Mouse (Mus musculus): Measurements from ENCODE around the gene Map3k1. TPM values are rescaled to one million over a fixed set of nuclear protein-coding genes. Genes with fewer than 3 reads are reported as not detected.
A peak's percentile ranks its signal among the peaks of the same experiment; 100 is the strongest.

The Map3k1 gene
- polyA plus RNA-seq, 1 experiment from 2014 or later, result 17.9 TPM

GRCm38 (mm10) chr13:111818216-111818903 lies 9.6 kb upstream of the Map3k1 start:
- no peak overlapping the region for H3K9ac ChIP-seq (replicated peaks; ENCODE audit: low read length)
- no peaks in the 10 kb centered on the region for H3K9me3 ChIP-seq (replicated peaks; ENCODE audit: control insufficient read depth, low read length)
- H3K27ac ChIP-seq (replicated peaks; ENCODE audit: low read depth, low read length), result no peak overlapping the region
- no peaks in the 10 kb centered on the region for H3K27me3 ChIP-seq (ENCODE audit: control insufficient read depth, insufficient read depth, low read length)
- WGBS, result 87% methylated on average over 15 of the region's 15 CpGs
- H3K4me2 ChIP-seq (ENCODE audit: low read depth, low read length), result no peak overlapping the region
- no peak for ATAC-seq (replicated peaks; ENCODE audit: insufficient number of reproducible peaks, low FRiP score, low TSS enrichment, low read depth)
- DNase-seq (ENCODE audit: low spot score), result no peak
- H3K4me3 ChIP-seq (ENCODE audit: low read depth, low read length), result no peak overlapping the region
- H3K4me1 ChIP-seq (ENCODE audit: control insufficient read depth, insufficient read depth, low read length), result no peaks in the 10 kb centered on the region
- H3K36me3 ChIP-seq (replicated peaks; ENCODE audit: control insufficient read depth, insufficient read depth, low read depth, low read length), result no peaks in the 10 kb centered on the region

- Histone ChIP-seq H3K27me3 (ENCODE audit: control insufficient read depth, insufficient read depth, low read length) (no peaks in the 10 kb centered on the region), H3K27ac (replicated peaks; ENCODE audit: low read depth, low read length) (no peak overlapping the region), H3K36me3 (replicated peaks; ENCODE audit: control insufficient read depth, insufficient read depth, low read depth, low read length) (no peaks in the 10 kb centered on the region), H3K9ac (replicated peaks; ENCODE audit: low read length) (no peak overlapping the region), H3K9me3 (replicated peaks; ENCODE audit: control insufficient read depth, low read length) (no peaks in the 10 kb centered on the region), H3K4me2 (ENCODE audit: low read depth, low read length) (no peak overlapping the region), H3K4me3 (ENCODE audit: low read depth, low read length) (no peak overlapping the region), H3K4me1 (ENCODE audit: control insufficient read depth, insufficient read depth, low read length) (no peaks in the 10 kb centered on the region)
- DNase-seq (ENCODE audit: low spot score) (no peak), ATAC-seq (replicated peaks; ENCODE audit: insufficient number of reproducible peaks, low FRiP score, low TSS enrichment, low read depth) (no peak)
- 89% methylated on average over 7 of the region's 7 CpGs for WGBS
These were observed 9.0 kb upstream of the Map3k1 start for GRCm38 (mm10) chr13:111817773-111818172.

- Histone ChIP-seq H3K4me1 (ENCODE audit: control insufficient read depth, insufficient read depth, low read length) (no peaks in the 10 kb centered on the region), H3K9me3 (replicated peaks; ENCODE audit: control insufficient read depth, low read length) (no peaks in the 10 kb centered on the region), H3K4me3 (ENCODE audit: low read depth, low read length) (no peak overlapping the region), H3K4me2 (ENCODE audit: low read depth, low read length) (no peak overlapping the region), H3K27ac (replicated peaks; ENCODE audit: low read depth, low read length) (no peak overlapping the region), H3K36me3 (replicated peaks; ENCODE audit: control insufficient read depth, insufficient read depth, low read depth, low read length) (no peaks in the 10 kb centered on the region), H3K27me3 (ENCODE audit: control insufficient read depth, insufficient read depth, low read length) (no peaks in the 10 kb centered on the region), H3K9ac (replicated peaks; ENCODE audit: low read length) (no peak overlapping the region)
- ATAC-seq (replicated peaks; ENCODE audit: insufficient number of reproducible peaks, low FRiP score, low TSS enrichment, low read depth) (no peak), DNase-seq (ENCODE audit: low spot score) (no peak)
- WGBS, result 67% methylated on average over 3 of the region's 3 CpGs
These were observed 7.6 kb upstream of the Map3k1 start for GRCm38 (mm10) chr13:111816431-111816830.

GRCm38 (mm10) chr13:111815486-111815885 lies 6.7 kb upstream of the Map3k1 start:
- Histone ChIP-seq H3K9me3 (replicated peaks; ENCODE audit: control insufficient read depth, low read length) (no peaks in the 10 kb centered on the region), H3K4me2 (ENCODE audit: low read depth, low read length) (no peak overlapping the region), H3K9ac (replicated peaks; ENCODE audit: low read length) (no peak overlapping the region), H3K4me3 (ENCODE audit: low read depth, low read length) (no peak overlapping the region), H3K27ac (replicated peaks; ENCODE audit: low read depth, low read length) (no peak overlapping the region), H3K27me3 (ENCODE audit: control insufficient read depth, insufficient read depth, low read length) (no peaks in the 10 kb centered on the region), H3K4me1 (ENCODE audit: control insufficient read depth, insufficient read depth, low read length) (no peaks in the 10 kb centered on the region), H3K36me3 (replicated peaks; ENCODE audit: control insufficient read depth, insufficient read depth, low read depth, low read length) (no peaks in the 10 kb centered on the region)
- ATAC-seq (replicated peaks; ENCODE audit: insufficient number of reproducible peaks, low FRiP score, low TSS enrichment, low read depth) (no peak), DNase-seq (ENCODE audit: low spot score) (no peak)
- WGBS, result 88% methylated on average over 4 of the region's 4 CpGs

- H3K4me3 ChIP-seq (ENCODE audit: low read depth, low read length), result no peak overlapping the region
- WGBS, result 95% methylated on average over 7 of the region's 7 CpGs
- H3K4me1 ChIP-seq (ENCODE audit: control insufficient read depth, insufficient read depth, low read length), result no peaks in the 10 kb centered on the region
- H3K36me3 ChIP-seq (replicated peaks; ENCODE audit: control insufficient read depth, insufficient read depth, low read depth, low read length), result no peaks in the 10 kb centered on the region
- DNase-seq (ENCODE audit: low spot score) (no peak), ATAC-seq (replicated peaks; ENCODE audit: insufficient number of reproducible peaks, low FRiP score, low TSS enrichment, low read depth) (no peak)
- no peak overlapping the region for H3K27ac ChIP-seq (replicated peaks; ENCODE audit: low read depth, low read length)
- H3K9ac ChIP-seq (replicated peaks; ENCODE audit: low read length), result no peak overlapping the region
- no peaks in the 10 kb centered on the region for H3K27me3 ChIP-seq (ENCODE audit: control insufficient read depth, insufficient read depth, low read length)
- no peak overlapping the region for H3K4me2 ChIP-seq (ENCODE audit: low read depth, low read length)
- no peaks in the 10 kb centered on the region for H3K9me3 ChIP-seq (replicated peaks; ENCODE audit: control insufficient read depth, low read length)
These were observed 6.2 kb upstream of the Map3k1 start for GRCm38 (mm10) chr13:111815017-111815416.

GRCm38 (mm10) chr13:111812647-111813046 lies 3.9 kb upstream of the Map3k1 start:
- Histone ChIP-seq H3K9ac (replicated peaks; ENCODE audit: low read length) (no peak overlapping the region), H3K4me2 (ENCODE audit: low read depth, low read length) (no peak overlapping the region), H3K27me3 (ENCODE audit: control insufficient read depth, insufficient read depth, low read length) (no peaks in the 10 kb centered on the region), H3K4me3 (ENCODE audit: low read depth, low read length) (no peak overlapping the region), H3K9me3 (replicated peaks; ENCODE audit: control insufficient read depth, low read length) (no peaks in the 10 kb centered on the region), H3K4me1 (ENCODE audit: control insufficient read depth, insufficient read depth, low read length) (no peaks in the 10 kb centered on the region), H3K27ac (replicated peaks; ENCODE audit: low read depth, low read length) (no peak overlapping the region), H3K36me3 (replicated peaks; ENCODE audit: control insufficient read depth, insufficient read depth, low read depth, low read length) (no peaks in the 10 kb centered on the region)
- ATAC-seq (replicated peaks; ENCODE audit: insufficient number of reproducible peaks, low FRiP score, low TSS enrichment, low read depth), result no peak
- DNase-seq (ENCODE audit: low spot score), result no peak
- 83% methylated on average over 2 of the region's 2 CpGs for WGBS

GRCm38 (mm10) chr13:111810998-111811628 lies 2.3 kb upstream of the Map3k1 start:
- Histone ChIP-seq H3K4me2 (ENCODE audit: low read depth, low read length) (no peak overlapping the region), H3K9me3 (replicated peaks; ENCODE audit: control insufficient read depth, low read length) (no peaks in the 10 kb centered on the region), H3K9ac (replicated peaks; ENCODE audit: low read length) (no peak overlapping the region), H3K27me3 (ENCODE audit: control insufficient read depth, insufficient read depth, low read length) (no peaks in the 10 kb centered on the region), H3K27ac (replicated peaks; ENCODE audit: low read depth, low read length) (no peak overlapping the region), H3K36me3 (replicated peaks; ENCODE audit: control insufficient read depth, insufficient read depth, low read depth, low read length) (no peaks in the 10 kb centered on the region), H3K4me3 (ENCODE audit: low read depth, low read length) (no peak overlapping the region), H3K4me1 (ENCODE audit: control insufficient read depth, insufficient read depth, low read length) (no peaks in the 10 kb centered on the region)
- no peak for DNase-seq (ENCODE audit: low spot score)
- ATAC-seq (replicated peaks; ENCODE audit: insufficient number of reproducible peaks, low FRiP score, low TSS enrichment, low read depth), result no peak
- 84% methylated on average over 13 of the region's 13 CpGs for WGBS

DNA sequence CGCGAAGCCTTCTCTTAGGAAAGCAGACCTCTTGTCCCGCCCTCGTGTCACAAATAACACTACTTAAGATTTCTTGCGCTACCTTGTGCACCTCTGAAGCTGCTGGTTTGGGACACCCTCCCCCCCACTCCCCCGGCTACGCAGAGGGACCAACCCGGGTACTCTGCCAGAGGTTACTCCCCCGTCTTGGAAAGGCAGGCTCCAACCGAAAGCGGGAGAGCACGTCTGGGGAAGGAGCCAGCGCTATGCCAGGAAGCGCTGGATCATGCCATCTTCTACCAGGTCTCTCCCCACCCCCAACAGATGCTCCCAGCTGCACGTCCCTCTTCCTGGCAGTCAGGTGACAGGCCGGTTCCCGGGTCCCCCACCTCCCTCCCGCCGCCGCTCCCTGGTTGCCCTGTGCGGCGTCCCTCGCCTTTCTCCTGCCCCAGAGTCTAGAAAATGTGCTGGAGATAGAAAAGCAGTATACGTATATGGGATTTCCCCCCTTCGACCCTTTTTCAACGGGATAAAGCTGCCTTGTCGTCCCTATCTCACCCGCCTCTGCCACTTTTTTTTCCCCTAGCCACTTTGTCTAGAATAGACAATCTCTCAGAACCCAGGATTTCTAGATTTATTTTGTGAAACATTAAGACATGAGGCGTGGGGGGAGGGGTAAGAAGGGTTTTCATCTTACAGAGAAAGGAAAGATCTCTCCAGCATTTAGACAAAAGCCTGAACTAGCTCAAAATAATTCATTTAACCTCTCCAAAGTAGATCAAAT lies 854 bp upstream of the Map3k1 start:
- Histone ChIP-seq H3K4me1 (ENCODE audit: control insufficient read depth, insufficient read depth, low read length) (no peaks in the 10 kb centered on the region; the same call in 1 of the 2 replicates), H3K4me2 (ENCODE audit: low read depth, low read length) (peak overlapping the region; percentile 92), H3K36me3 (replicated peaks; ENCODE audit: control insufficient read depth, insufficient read depth, low read depth, low read length) (no peaks in the 10 kb centered on the region), H3K9me3 (replicated peaks; ENCODE audit: control insufficient read depth, low read length) (no peaks in the 10 kb centered on the region), H3K9ac (replicated peaks; ENCODE audit: low read length) (peak overlapping the region; percentile 94), H3K27ac (replicated peaks; ENCODE audit: low read depth, low read length) (peak overlapping the region; percentile 95; the same call in 1 of the 2 replicates), H3K27me3 (ENCODE audit: control insufficient read depth, insufficient read depth, low read length) (no peaks in the 10 kb centered on the region), H3K4me3 (ENCODE audit: low read depth, low read length) (peak overlapping the region; percentile 93)
- DNase-seq (ENCODE audit: low spot score), result peak; percentile 48
- WGBS, result under 1% methylated on average over 29 of the region's 29 CpGs
- peak; percentile 63; the same call in 1 of the 2 replicates for ATAC-seq (replicated peaks; ENCODE audit: insufficient number of reproducible peaks, low FRiP score, low TSS enrichment, low read depth)

All from embryonic facial prominence, embryonic 11.5 days (tissue).